Mouse (Mus musculus) gastrocnemius, postnatal 25 days (tissue): Measurements from ENCODE around the gene Rbp7. TPM values are rescaled to one million over a fixed set of nuclear protein-coding genes. Genes with fewer than 3 reads are reported as not detected.
"Not testable (repeated sequence)": the region's sequence is repeated elsewhere in the genome, so short reads cannot be mapped to it uniquely, and the experiment has no call there.

Source experiments
- DNase-seq: peaks from one replicate; pipeline ENCODE4 v3.0.0; 2022
- long read RNA-seq, 2 experiments: library from polyadenylated mRNA; stranded (forward); transcript quantifications; one replicate each; pipeline ENCODE4 v2.0.0; 2021
- total RNA-seq, 2 experiments: library from RNA; stranded (reverse); gene quantifications; 1 replicate in 1 of 2; 2 replicates in 1 of 2; pipeline ENCODE4 v1.2.3; 2021

Gene Rbp7
- 10 to 100 TPM; 17.5 to 23.0 TPM for total RNA-seq
- long read RNA-seq, experiment 1, transcript Rbp7-201 (4 exons, 619 nt), result major isoform, 64 of 70 reads
- long read RNA-seq, experiment 1, partial matches to known transcripts, result 2 of 70 reads
- long read RNA-seq, experiment 1, other reads (novel, unspliced or antisense), result 4 of 70 reads
- long read RNA-seq, experiment 2, transcript Rbp7-201 (4 exons, 619 nt), result major isoform, 12 of 12 reads
- long read RNA-seq, experiment 2, partial matches to known transcripts, result 0 of 12 reads
- long read RNA-seq, experiment 2, other reads (novel, unspliced or antisense), result 0 of 12 reads

DNA sequence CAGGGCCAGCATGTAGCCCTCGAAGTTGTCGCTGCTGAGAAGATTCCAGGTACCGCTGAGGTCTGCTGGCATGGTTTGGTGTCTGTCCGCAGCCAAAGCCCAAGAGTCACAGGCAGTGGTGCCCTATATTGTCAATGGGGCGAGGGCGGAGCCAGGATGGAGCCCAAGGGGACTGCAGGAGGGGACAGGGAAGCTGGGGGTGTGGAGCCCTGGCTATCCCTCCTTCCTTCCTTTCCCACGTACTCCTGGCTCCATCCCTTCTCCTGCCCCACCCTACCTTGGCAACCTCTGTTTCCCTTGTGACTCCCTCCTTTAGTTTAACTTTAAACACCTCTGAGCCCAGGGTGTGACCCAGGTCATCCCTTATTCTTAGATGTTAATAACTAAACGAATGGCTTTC lies at the start of gene Rbp7:
Gene Rbp7 (minus strand): TSS at position 100 of the 400 bp plus-strand sequence.
- no peak for DNase-seq

DNA sequence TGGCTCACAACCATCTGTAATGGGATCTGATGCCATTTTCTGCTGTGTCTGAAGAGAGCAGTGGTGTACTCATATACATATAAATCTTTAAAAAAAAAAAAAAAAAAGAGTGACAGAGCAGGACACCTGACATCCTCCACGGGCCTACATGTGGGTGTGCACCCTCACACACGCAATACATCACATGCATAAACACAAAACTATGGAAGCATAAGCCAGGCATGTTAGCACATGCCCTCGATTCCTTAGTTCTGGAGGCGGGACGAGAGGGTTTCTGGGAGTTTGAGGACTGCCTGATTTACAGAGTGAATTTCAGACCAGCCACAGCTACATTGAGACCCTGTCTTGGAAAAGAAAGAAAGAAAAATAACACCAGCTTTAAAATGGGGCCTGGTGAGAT lies 49.6 kb upstream of the Rbp7 start:
- no peak for DNase-seq

DNA sequence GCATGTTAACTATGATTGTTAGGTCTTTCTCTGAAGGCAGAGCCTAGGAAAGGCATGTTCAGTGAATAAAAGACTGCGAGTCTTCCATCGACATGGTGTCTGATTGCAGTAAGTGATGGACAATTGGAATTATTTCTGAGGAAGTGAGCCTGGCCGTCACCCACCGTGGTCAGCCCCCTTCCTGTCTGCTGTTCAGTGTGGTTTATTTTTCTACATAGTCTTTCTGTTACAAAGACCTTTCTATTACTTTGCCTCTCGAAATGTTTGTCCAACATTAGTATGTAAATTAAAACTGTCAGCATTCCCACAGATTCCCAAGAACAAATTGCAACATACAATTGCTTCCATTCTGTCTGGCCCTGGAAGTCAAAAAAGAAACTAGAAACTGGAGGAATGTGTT lies 45.0 kb upstream of the Rbp7 start:
- no peak for DNase-seq

DNA sequence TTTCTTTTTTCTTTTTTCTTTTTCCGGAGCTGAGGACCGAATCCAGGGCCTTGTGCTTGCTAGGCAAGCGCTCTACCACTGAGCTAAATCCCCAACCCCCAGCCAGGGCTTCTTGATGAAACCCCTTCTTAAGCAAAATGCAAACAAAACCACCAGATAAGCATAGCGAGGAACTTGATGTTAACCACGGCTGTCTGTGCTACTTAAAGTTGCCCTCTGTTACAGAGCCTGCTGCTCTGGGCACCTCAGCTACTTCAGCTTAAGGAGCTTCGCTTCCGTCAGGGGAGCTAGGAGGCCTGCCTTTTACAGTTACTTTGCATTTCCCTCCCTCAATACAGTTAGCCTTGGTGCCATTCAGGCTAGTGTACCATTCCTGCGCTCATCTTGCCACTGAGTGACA lies 44.1 kb upstream of the Rbp7 start:
- DNase-seq, result no peak

DNA sequence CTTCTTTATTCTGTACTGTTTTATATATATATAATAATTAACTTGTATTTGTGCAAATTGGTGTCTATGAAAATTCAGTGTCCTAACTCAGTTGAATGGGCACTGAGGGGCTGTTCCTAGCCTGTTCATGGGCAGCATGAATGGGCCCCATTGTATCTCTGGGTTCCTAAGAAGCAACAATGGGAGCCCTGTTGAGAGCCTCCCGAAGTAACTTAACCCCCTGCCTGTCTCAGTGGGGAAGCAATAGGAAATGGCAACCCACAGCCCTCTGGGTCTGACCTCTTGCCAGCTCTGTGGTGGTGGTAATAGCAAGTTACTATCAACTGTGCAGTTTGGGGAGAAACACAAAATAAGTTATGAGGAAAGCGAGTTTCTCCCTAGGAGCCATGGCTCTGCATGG lies 41.8 kb upstream of the Rbp7 start:
- no peak for DNase-seq

DNA sequence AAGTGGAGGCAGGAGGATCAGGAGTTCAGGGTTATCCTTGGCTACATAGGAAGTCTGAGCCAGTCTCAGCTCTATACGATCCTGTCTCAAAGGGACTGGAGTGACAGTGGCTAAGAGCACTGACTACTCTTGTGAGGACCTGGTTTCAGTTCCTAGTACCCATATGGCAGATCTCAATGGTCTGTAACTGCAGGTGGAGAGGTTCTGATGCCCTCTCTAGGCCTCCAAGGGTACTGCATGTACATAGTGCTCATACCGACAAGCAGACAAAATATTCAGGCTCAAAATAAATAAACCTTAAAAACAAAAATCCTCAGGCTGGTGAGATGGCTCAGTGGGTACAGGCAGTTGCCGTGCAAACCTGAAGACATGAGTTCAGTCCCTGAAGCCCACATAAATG lies 36.4 kb upstream of the Rbp7 start:
- DNase-seq, result no peak

DNA sequence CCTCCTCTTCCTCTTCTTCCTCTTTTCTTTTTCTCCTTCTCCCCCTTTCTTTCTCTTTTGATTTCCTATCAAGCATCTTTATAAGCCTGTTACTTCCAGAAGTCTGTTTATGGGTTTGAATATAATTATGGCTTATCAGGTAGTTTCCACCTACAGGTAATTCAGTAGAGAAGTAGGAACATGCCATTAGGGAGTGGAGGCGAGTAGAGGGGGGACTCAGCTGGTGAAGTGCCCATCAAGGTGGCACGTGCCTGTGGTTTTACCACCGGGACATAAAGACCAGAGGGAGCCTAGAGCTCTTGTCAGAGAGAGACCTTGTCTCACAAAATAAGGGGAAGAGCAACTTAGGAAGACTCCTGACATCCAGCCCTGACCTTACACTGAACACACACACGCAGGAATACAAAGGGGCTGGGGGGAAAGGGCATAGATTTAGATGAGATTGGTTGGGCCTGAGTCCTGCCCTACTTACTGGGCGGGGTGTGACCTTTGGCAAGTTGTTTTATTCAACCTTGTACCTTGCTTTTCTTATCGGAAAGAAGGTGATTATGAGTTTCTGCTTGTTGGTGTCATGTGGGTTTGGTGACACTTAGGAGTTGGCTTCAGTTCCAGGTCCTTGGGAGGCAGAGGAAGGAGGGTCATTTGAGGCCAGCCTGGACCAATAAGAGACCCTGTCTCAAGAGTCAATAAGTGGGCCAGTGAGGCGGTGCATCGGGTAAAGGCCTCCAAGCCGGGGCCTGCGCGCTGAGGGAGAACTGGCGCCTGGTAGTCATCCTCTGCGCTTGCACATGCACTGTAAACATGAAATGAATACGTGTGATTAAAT lies 34.9 kb upstream of the Rbp7 start:
- no peak for DNase-seq

DNA sequence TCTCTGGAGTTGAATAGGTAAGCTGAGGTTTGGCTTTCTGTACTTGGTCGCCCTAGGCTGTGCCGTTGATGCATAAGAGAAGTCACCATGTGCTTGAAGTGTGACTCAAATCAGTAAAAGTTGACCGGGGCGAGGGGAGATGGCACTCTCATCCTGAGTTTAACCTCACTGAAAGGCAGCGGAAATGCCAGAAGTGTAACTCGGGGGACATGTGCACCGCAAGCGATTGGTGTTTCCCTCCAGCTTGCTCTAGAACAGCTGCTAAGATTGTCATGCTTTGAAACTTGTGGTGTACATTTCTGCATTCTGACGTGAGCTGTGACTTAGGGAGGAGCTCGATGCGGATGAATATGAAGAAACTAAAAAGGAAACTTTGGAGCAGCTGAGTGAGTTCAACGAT lies 33.0 kb upstream of the Rbp7 start:
- DNase-seq, result no peak

DNA sequence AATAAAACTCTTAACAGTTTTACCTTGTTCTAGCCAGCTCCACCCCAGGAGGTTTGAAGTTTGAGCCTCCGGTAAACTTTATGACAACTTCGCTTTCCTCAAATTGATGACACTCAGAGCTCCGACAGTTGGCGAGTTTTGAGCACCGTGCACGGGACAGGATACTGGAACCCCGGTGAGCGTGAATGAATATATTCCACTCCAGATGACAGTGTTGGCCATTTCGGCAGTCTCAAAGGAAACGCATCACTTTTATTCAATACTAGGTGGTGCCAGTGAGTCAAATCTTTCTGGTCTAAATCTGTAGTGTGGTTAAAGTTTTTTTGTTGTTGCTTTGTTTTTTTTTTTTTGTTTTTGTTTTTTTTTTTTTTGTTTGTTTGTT lies 31.0 kb upstream of the Rbp7 start:
- no peak for DNase-seq

DNA sequence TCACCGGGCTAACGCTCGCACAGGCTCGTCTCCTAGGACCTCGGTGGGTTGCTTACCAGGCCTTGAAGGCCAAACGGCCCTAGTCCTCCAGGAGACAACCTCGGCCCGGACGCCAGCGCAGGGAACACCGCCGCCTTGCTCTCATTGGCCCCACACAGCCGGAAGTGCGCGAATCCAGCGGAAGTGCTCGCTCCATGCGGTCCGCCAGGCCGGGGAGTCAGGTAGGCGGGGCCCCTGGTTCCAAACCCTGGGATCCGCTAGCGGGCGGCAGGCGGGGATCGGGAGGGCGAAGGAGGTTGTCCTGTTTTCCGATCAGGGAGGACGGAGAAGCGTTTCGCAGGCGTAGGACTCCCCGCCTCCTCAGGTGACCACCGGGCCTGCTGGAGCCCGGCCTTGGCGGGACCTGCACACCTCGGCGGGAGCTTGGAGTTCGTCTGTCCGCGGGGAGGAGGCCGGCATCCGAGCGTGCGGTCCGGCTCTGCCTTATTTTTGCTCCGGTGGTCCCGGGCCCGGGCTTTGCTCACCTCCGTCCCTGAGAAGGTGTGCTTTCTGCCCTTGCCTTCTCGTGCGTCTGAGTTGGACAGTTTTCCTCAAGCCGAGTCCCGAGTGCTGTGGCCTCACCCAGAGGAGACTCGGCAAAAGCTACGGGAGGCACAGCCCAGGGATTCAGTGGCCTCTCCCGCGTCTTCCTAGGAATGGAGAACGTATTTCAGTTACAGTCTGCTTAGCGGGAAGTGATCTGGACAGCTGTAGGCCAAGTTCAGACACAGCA lies 30.5 kb upstream of the Rbp7 start, which contains the start of the genes Nmnat1 and Lzic:
Gene Nmnat1 (minus strand): TSS at position 150 of the 772 bp plus-strand sequence.
Gene Lzic (plus strand): TSS at position 177 of the 772 bp plus-strand sequence.
- peak; percentile 93 for DNase-seq

DNA sequence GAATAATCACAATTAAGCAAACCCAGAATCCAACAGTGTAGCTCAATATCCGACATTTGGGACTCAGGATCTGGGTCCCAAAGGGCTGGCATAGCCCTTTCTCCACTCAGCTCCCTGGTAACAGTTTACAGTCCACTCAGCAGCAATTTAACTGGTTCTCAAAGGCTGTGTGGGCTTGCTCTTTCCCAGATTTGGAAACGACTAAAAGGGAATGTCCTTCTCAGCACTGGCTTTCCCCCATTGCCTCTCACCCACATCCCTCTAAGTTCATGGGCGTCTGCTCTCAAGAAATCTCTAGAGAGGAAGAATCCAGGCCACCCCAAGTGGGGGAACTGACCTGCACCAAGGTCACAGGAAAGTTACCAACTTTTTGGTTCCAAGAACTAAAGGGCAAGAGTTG lies 29.8 kb upstream of the Rbp7 start:
- no peak for DNase-seq

DNA sequence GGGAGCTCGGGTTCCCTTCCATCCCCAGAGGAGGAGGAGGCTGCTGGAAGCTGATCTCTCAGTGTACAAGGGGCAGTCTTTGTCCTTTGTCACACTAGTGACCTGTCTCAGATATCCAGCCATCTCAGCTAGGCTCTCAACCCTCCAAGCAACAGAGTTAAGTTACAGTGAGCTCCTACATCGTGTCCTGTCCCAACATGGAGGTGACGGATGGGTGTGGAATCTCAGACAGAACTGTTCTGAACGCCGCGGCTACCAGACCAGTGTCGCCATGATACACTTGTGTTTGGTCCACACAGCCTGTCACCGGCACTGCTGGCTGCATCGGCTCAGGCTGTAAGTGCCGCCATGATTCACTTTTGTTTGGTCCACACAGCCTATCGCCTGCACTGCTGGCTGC lies 22.3 kb upstream of the Rbp7 start, which contains the start of gene Tmem274:
Gene Tmem274 (plus strand): TSS at position 301 of the 400 bp plus-strand sequence.
- no peak for DNase-seq

DNA sequence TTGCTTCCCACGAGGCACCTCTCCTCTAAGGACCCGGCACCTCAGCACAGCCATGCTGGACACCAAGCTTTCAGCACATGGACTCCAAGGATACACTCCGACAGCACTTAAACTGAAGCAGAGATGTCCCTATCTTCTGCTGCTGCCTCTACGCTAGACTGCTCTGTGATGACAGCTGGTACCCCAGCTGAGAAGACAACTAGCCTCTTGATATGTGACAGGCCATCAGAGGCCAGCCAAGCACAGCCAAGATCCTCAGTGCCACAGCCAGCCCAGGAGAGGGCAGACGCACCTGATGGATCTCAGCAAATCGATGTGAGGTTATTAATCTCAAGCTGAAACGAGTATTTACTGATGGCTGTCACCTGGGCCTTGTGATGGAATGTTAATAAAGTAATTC lies 20.3 kb upstream of the Rbp7 start:
- no peak for DNase-seq

DNA sequence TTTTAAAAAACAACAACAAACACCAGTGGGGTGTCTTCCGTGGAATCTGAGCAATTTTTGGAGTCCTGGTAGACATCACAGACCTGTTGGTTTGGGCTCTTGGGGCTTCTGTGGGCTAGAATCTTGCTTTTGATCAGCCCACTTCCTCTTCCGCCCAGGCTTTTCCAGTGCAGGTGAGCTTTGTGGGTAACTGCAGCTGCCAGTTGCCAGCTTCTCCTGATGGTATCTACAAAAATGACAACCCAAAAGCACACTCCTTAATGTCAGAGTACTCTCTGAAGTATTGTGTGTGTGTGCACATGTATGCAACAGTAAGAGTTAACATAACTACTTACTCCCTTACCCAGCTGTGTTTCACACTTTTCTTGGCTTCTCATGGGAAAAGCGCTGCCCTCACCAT lies 14.8 kb upstream of the Rbp7 start:
- DNase-seq, result no peak

DNA sequence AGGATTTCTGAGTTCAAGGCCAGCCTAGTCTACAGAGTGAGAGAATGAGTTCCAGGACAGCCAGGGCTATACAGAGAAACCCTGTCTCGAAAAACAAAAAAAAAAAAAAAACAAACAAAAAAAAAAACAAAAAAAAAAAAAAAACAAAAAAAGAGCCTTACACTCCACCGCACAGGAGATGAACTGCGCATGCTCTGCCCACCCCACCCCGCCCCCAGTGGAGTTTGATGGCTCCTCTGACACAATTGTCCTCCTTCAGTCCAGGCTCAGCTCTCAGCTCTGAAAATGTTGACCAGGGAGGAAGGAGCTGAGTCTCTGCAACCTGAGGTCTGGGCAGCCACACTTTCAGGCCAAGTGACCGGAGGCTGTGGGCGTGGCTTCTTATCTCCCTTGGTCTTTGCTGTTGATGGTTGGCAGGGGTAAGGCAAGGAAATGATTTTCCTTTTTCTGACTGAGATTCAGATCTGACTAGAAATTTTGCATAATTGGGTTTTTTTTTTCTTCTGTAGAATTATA lies 8.7 kb upstream of the Rbp7 start:
- DNase-seq, result no peak

DNA sequence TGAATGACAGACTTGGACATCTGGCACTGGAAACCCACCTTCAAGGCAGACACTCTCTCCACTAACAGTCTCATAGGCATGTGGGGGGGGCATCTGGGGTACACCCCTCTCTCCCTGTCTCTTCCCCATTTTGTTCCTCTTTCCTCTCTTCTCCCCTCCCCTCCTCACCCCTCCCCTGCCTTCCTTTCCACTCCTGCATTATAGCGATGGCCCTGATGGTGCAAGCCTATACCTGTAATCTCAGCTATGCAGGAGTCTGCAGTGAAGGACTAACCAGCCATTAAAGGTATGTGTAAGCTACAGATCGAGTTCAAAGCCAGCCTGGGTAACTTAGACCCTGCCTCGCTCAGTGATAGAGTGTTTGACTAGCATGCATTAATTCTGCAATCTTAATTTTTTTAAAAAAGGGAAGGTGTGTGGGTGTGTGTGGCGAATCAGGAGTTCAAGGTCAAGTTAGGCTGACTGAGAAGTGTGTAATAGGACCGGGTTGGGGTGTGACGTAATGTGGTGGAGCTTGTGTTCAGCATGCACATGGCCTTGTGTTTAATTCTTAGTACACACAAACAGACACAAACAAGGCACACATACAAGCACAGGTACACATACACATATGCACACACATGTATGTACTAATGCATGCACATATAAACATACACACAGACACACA lies 7.7 kb upstream of the Rbp7 start:
- no peak for DNase-seq

DNA sequence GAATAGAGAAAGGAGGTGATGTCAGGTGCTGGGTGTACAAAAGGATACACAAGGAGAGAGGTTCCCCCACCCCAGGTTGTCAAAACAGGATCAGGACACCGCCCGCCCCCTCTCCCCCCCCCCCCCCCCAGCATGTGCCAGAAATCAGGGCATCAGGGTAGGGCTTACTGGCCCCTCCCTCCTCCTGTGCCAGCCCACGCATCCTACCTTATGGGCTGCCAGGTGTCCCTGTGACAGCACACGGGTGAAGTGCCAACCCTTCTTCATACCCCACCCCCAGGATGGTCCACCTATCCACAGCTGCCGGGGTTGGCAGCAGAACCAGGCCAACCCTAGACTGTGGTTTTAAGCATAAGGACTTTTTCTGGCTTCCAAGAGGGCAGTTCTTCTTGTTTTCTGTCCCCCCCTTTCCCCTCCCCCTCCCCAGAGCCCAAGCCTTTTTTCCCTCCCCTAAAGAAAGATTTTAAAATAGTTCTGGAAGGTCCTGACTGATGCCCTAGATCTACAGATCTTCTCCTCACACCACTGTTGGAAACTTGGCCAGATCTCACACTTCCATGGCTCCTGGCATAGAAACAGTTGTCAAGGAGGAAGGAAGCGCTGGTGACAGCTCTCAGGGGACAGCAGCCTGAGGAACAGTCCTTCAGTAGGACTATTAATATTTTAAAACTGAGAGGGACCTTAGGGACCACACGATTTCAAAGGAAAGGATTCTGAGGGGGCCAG lies 7.0 kb upstream of the Rbp7 start:
- no peak for DNase-seq

DNA sequence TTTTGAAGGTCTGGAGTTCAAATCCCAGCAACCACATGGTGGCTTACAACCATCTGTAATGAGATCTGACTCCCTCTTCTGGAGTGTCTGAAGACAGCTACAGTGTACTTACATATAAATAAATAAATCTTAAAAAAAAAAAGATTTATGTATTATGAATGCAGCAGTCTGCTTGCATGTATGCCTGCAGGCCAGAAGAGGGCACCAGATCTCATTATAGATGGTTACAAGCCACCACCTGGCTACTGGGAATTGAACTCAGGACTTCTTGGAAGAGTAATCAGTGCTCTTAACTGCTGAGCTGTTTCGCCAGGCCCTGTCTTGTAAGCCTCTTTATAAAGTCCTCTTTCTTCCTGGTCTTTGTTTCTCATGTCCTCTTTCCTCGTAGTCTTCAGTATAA lies 5.7 kb upstream of the Rbp7 start:
- DNase-seq, result not testable (repeated sequence)

DNA sequence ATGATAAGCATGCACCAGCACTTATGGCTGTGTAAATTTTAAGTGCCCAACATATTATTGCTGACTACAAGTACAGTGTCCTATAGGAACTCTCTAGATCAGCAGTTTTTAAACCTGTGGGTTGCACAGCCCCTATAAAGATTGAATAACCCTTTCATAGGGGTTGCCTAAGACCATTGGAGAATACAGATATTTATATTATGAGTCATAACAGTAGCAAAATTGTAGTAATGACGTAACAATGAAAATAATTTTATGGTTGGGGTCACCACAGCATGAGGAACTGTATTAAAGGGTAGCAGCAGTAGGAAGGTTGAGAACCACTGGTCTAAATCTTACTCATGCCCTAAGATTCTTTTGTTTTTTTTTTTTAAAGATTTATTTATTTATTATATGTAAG lies 4.6 kb upstream of the Rbp7 start:
- no peak for DNase-seq

DNA sequence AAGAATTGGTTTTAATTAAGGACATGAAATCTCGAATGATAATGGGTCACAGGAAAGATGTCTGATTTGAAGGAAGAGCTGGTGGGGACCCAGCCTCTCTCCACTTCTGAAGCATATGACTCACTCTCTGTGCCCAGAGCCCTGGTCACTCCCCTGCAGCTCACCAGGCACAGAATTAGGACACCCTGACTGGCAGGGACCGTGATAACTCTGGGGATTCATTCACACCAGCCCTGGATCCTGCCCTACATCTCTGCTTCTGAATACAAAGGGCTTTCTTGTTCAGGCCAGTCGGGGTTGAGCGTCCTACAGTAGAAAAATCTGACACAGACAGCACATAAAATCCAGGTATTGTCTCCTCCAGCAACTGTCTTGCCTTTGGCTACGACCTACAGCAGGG lies 3.7 kb upstream of the Rbp7 start:
- no peak for DNase-seq

DNA sequence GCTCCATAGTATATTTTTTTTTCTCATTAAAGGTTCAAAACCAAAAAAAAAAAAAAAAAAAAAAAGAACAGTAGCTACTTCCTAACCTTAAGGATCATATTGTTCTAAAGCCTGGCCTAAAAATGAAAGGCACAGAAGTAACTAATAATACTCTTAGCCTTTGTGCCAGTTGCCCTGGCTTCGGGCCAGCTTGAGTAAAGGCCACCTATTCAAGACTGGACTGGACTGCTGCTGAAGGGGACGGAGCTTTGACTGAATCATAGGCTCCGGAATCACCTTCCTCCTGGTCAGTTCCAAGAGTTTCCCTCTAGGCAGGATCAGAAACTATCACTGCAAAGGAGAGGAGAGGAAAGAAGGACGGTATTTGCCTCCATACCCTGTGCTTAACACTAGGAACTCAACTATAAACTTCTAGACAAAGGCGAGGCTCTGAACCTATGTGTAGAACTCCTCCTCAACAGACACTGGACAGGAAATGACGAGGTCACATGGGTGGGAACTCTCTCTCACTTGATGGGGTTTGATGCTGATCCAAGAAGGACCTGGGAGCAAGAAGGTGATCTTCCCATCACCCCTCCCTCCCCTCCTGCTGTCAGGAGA lies 3.2 kb upstream of the Rbp7 start:
- no peak for DNase-seq
